Mouse (Mus musculus) stomach, postnatal 0 days (tissue): ENCODE measurements around the gene Hist1h3g.

Source experiments
- CTCF ChIP-seq: IDR thresholded peaks from 2 replicates; pipeline ENCODE4 v1.5.1; 2016; ENCODE audit warnings: antibody characterized with exemption, low read depth, mild to moderate bottlenecking, moderate library complexity
- EP300 ChIP-seq: optimal IDR thresholded peaks from 2 replicates; pipeline ENCODE3; 2016; ENCODE audit warnings: antibody characterized with exemption

DNA sequence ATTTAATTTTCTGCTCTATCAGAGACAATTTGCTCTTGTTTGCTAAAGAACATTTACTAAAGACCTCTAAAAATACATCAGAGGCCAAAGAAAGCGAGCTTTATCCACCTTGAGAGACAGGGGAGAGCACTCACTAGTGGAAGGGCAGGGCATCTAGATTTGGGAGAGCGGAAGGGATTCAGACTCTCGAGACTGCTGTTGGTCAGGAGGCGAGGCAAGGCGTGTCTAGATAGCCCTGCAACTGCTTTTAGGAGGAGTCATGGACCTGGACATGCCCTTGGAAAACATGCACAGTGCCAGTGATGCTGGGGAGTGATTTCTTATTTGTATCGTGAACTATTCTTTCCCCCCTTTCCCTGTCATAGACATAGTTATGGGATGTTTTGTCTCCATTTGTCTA, 39.7 kb upstream of the Hist1h3g start:
- TF ChIP-seq CTCF (no peak), EP300 (no peak)
